Mouse (Mus musculus) myocyte (in vitro differentiated cells): Measurements from ENCODE around the gene Ibsp.

Experiments
- CEBPB ChIP-seq: IDR thresholded peaks from 2 replicates; pipeline ENCODE4 v1.6.1; 2011; ENCODE audit warnings: mild to moderate bottlenecking, moderate library complexity; ENCODE audit not compliant: poor library complexity, insufficient read depth, severe bottlenecking
- E2F4 ChIP-seq: IDR thresholded peaks from one replicate; pipeline ENCODE4 v1.6.1; 2011; ENCODE audit warnings: mild to moderate bottlenecking, control low read depth, moderate library complexity; ENCODE audit not compliant: insufficient read depth
- MYOD1 ChIP-seq, 3 experiments: IDR thresholded peaks; one replicate each; pipeline ENCODE4 v1.6.1; 2011; ENCODE audit warnings: control low read depth in 2 of 3, low read depth in 2 of 3, mild to moderate bottlenecking in 2 of 3, moderate library complexity in 1 of 3; ENCODE audit not compliant: insufficient read length in 2 of 3, control insufficient read depth in 1 of 3
- POLR2A ChIP-seq: IDR thresholded peaks from one replicate; pipeline ENCODE4 v1.6.1; 2011; ENCODE audit warnings: low read depth, mild to moderate bottlenecking, control low read depth, moderate library complexity; ENCODE audit not compliant: insufficient read length
- SRF ChIP-seq: IDR thresholded peaks from one replicate; pipeline ENCODE4 v1.6.1; 2011; ENCODE audit warnings: low read depth; ENCODE audit not compliant: control insufficient read depth, insufficient read length

- no peak for TF ChIP-seq POLR2A
- no peak for TF ChIP-seq CEBPB
- no peak for TF ChIP-seq MYOD1 (IDR thresholded peaks at IDR 0.05; ENCODE audit: control insufficient read depth in 1 of 3, insufficient read length in 2 of 3, low read depth in 2 of 3)
- TF ChIP-seq E2F4: no peak
- TF ChIP-seq SRF: no peak
These were observed 52.9 kb downstream of the Ibsp start for GRCm38 (mm10) chr5:104351874-104352273.
